Mouse (Mus musculus) CH12.LX (cell line): Measurements from ENCODE around the gene Myl4. TPM values are rescaled to one million over a fixed set of nuclear protein-coding genes. Genes with fewer than 3 reads are reported as not detected.
A peak's percentile ranks its signal among the peaks of the same experiment; 100 is the strongest.

Experiments used
- DNase-seq: peaks from one replicate; pipeline ENCODE4 v3.0.0-alpha.2; 2013; ENCODE audit errors: extremely low read depth
- H3K27ac ChIP-seq: 2 replicates; pipeline ENCODE4 v1.5.1; 2012; ENCODE audit warnings: low read depth, mild to moderate bottlenecking, control low read depth, moderate library complexity; ENCODE audit not compliant: insufficient read depth
- H3K27me3 ChIP-seq: replicated peaks from 2 replicates; pipeline ENCODE3; 2012; ENCODE audit warnings: inconsistent platforms
- H3K36me3 ChIP-seq, 2 experiments: replicated peaks in 1 of 2; 2 replicates each; pipeline versions ENCODE3 to v1.6.1; 2012; ENCODE audit warnings: inconsistent platforms in 1 of 2, low read length in 1 of 2, mild to moderate bottlenecking in 1 of 2, mixed read lengths in 1 of 2, moderate library complexity in 1 of 2; ENCODE audit not compliant: control insufficient read depth in 1 of 2, insufficient read depth in 1 of 2
- H3K4me1 ChIP-seq, 2 experiments: 2 replicates each; pipeline ENCODE4 v1.6.1; 2012; ENCODE audit warnings: inconsistent platforms in 1 of 2, moderate library complexity in 1 of 2; ENCODE audit not compliant: insufficient read depth in 2 of 2, control insufficient read depth in 1 of 2
- H3K4me2 ChIP-seq: 2 replicates; pipeline ENCODE4 v1.6.1; 2012; ENCODE audit warnings: low read depth, mild to moderate bottlenecking, control low read depth; ENCODE audit not compliant: poor library complexity, insufficient read depth, severe bottlenecking
- H3K4me3 ChIP-seq, 3 experiments: fragments of 150-350 bp in 1 of 3; sonication (generic) in 1 of 3; replicated peaks in 1 of 3; 2 replicates each; pipeline versions ENCODE3 to v1.5.1; 2011 to 2012; ENCODE audit warnings: low read depth in 2 of 3, low read length in 2 of 3, mild to moderate bottlenecking in 2 of 3, moderate library complexity in 2 of 3, control low read depth in 1 of 3, improper control_type of control experiment in 1 of 3, inconsistent platforms in 1 of 3, mixed read lengths in 1 of 3; ENCODE audit not compliant: poor library complexity in 1 of 3
- H3K79me2 ChIP-seq: replicated peaks from 2 replicates; pipeline ENCODE4 v1.6.1; 2012; ENCODE audit warnings: mild to moderate bottlenecking, moderate library complexity; ENCODE audit not compliant: control insufficient read depth, poor library complexity, insufficient read depth, severe bottlenecking; ENCODE audit errors: extremely low read depth
- H3K9ac ChIP-seq: 2 replicates; pipeline ENCODE4 v1.6.1; 2012; ENCODE audit warnings: low read depth, mild to moderate bottlenecking, control low read depth, moderate library complexity; ENCODE audit not compliant: insufficient read depth
- H3K9me3 ChIP-seq: replicated peaks from 2 replicates; pipeline ENCODE3; 2012; ENCODE audit warnings: low read length, inconsistent platforms, mixed read lengths
- BHLHE40 ChIP-seq: IDR thresholded peaks from 2 replicates; pipeline ENCODE4 v1.6.1; 2011; ENCODE audit warnings: mild to moderate bottlenecking, low read depth, low read length, improper control_type of control experiment
- CHD1 ChIP-seq: IDR thresholded peaks from 2 replicates; pipeline ENCODE4 v1.6.1; 2012; ENCODE audit warnings: low read depth, low read length, improper control_type of control experiment, inconsistent platforms
- CHD2 ChIP-seq: IDR thresholded peaks from 2 replicates; pipeline ENCODE4 v1.6.1; 2011; ENCODE audit warnings: low read length, improper control_type of control experiment
- E2F4 ChIP-seq: IDR thresholded peaks from 2 replicates; pipeline ENCODE4 v1.6.1; 2011; ENCODE audit warnings: low read depth, low read length, improper control_type of control experiment; ENCODE audit not compliant: insufficient replicate concordance
- ELF1 ChIP-seq: IDR thresholded peaks from 2 replicates; pipeline ENCODE4 v1.6.1; 2014; ENCODE audit warnings: low read depth, mild to moderate bottlenecking, inconsistent platforms, low read length, improper control_type of control experiment
- EP300 ChIP-seq: IDR thresholded peaks from 2 replicates; pipeline ENCODE4 v1.6.1; 2011; ENCODE audit warnings: low read length, improper control_type of control experiment
- ETS1 ChIP-seq: conservative IDR thresholded peaks from 2 replicates; pipeline ENCODE4 v1.6.1; 2012; ENCODE audit warnings: low read depth, mild to moderate bottlenecking, inconsistent platforms, low read length, improper control_type of control experiment, moderate library complexity
- HCFC1 ChIP-seq: IDR thresholded peaks from 2 replicates; pipeline ENCODE4 v1.6.1; 2012; ENCODE audit warnings: low read depth, mild to moderate bottlenecking, inconsistent platforms, low read length, improper control_type of control experiment
- IRF4 ChIP-seq: IDR thresholded peaks from 2 replicates; pipeline ENCODE4 v1.6.1; 2014; ENCODE audit warnings: low read depth, mild to moderate bottlenecking, inconsistent platforms, low read length, improper control_type of control experiment
- JUND ChIP-seq: conservative IDR thresholded peaks from 2 replicates; pipeline ENCODE4 v1.6.1; 2011; ENCODE audit warnings: low read depth, low read length, improper control_type of control experiment
- MAZ ChIP-seq: IDR thresholded peaks from 2 replicates; pipeline ENCODE4 v1.6.1; 2012; ENCODE audit warnings: low read depth, mild to moderate bottlenecking, inconsistent platforms, low read length, improper control_type of control experiment, moderate library complexity
- MXI1 ChIP-seq: IDR thresholded peaks from 2 replicates; pipeline ENCODE4 v1.6.1; 2011; ENCODE audit warnings: mild to moderate bottlenecking, low read depth, low read length, improper control_type of control experiment
- MYC ChIP-seq: IDR thresholded peaks from 2 replicates; pipeline ENCODE4 v1.6.1; 2011; ENCODE audit warnings: low read depth, mild to moderate bottlenecking, improper control_type of control experiment, low read length
- NELFE ChIP-seq: IDR thresholded peaks from 2 replicates; pipeline ENCODE4 v1.6.1; 2011; ENCODE audit warnings: low read depth, low read length, improper control_type of control experiment
- NRF1 ChIP-seq: IDR thresholded peaks from 2 replicates; pipeline ENCODE4 v1.6.1; 2014; ENCODE audit warnings: low read depth, mild to moderate bottlenecking, inconsistent platforms, low read length, improper control_type of control experiment, moderate library complexity
- PAX5 ChIP-seq: IDR thresholded peaks from 2 replicates; pipeline ENCODE4 v1.6.1; 2012; ENCODE audit warnings: low read length, inconsistent platforms, mixed read lengths
- POLR2A ChIP-seq: IDR thresholded peaks from 2 replicates; pipeline ENCODE4 v1.6.1; 2011; ENCODE audit warnings: low read depth, mild to moderate bottlenecking, improper control_type of control experiment, low read length
- POLR2AphosphoS2 ChIP-seq: IDR thresholded peaks from 2 replicates; pipeline ENCODE4 v1.6.1; 2011; ENCODE audit warnings: low read depth, low read length, improper control_type of control experiment
- RAD21 ChIP-seq: IDR thresholded peaks from 2 replicates; pipeline ENCODE4 v1.6.1; 2011; ENCODE audit warnings: low read depth, mild to moderate bottlenecking, low read length, improper control_type of control experiment, moderate library complexity
- RCOR1 ChIP-seq: conservative IDR thresholded peaks from 2 replicates; pipeline ENCODE4 v1.6.1; 2012; ENCODE audit warnings: low read depth, mild to moderate bottlenecking, inconsistent platforms, low read length, improper control_type of control experiment
- SIN3A ChIP-seq: IDR thresholded peaks from 2 replicates; pipeline ENCODE4 v1.6.1; 2012; ENCODE audit warnings: low read length, improper control_type of control experiment, inconsistent platforms
- TBP ChIP-seq: conservative IDR thresholded peaks from 2 replicates; pipeline ENCODE4 v1.6.1; 2011; ENCODE audit warnings: low read depth, low read length, improper control_type of control experiment
- TCF12 ChIP-seq: IDR thresholded peaks from 2 replicates; pipeline ENCODE4 v1.6.1; 2014; ENCODE audit warnings: low read depth, mild to moderate bottlenecking, inconsistent platforms, low read length, improper control_type of control experiment
- USF1 ChIP-seq: IDR thresholded peaks from 2 replicates; pipeline ENCODE4 v1.6.1; 2014; ENCODE audit warnings: low read depth, mild to moderate bottlenecking, inconsistent platforms, low read length, improper control_type of control experiment
- USF2 ChIP-seq: conservative IDR thresholded peaks from 2 replicates; pipeline ENCODE4 v1.6.1; 2011; ENCODE audit warnings: low read depth, low read length, improper control_type of control experiment
- ZC3H11A ChIP-seq: IDR thresholded peaks from 2 replicates; pipeline ENCODE4 v1.6.1; 2012; ENCODE audit warnings: low read depth, mild to moderate bottlenecking, inconsistent platforms, low read length, improper control_type of control experiment
- ZNF384 ChIP-seq: IDR thresholded peaks from 2 replicates; pipeline ENCODE4 v1.6.1; 2012; ENCODE audit warnings: low read depth, low read length, improper control_type of control experiment, inconsistent platforms
- dilution Hi-C: fragments of 300-500 bp; cut with MboI; formaldehyde crosslinking; loops from 2 replicates; pipeline ENCODE4 v1.14.3; 2020; ENCODE audit warnings: low sequenced_read_pairs; ENCODE audit not compliant: extremely low pct_unique_long_range_greater_than_20kb, extremely low pct_ligation_motif_present
- in situ Hi-C: fragments of 300-500 bp; cut with MboI; formaldehyde crosslinking; loops from 3 replicates; pipeline ENCODE4 v1.14.3; 2019; ENCODE audit warnings: low sequenced_read_pairs, low pct_ligation_motif_present, low pct_unique_long_range_greater_than_20kb, mixed read lengths
- polyA plus RNA-seq: library from polyadenylated mRNA; unstranded; fragments of >175 nt; gene quantifications from 2 replicates; pipeline ENCODE4 v1.2.1, GENCODE M21; 2012; ENCODE audit warnings: low read depth; ENCODE audit not compliant: insufficient read length
- total RNA-seq, 2 experiments: library from RNA; depleted of rRNA; stranded (reverse); fragments of 300-350 nt in 1 of 2; fragments of >200 nt in 1 of 2; gene quantifications; 2 replicates each; pipeline ENCODE4 v1.2.3; 2012 to 2014

Gene Myl4
- total and polyA plus RNA-seq, 3 experiments, result 39.4 to 83.0 (median 55.9) TPM

GRCm38 (mm10) chr11:104625453-104626402, 75.3 kb downstream of the Myl4 start:
- Histone ChIP-seq H3K79me2 (no peaks in the 10 kb centered on the region), H3K36me3 (peaks cover 0 to 4% of the 10 kb centered on the region in 2 experiments), H3K9me3 (no peaks in the 10 kb centered on the region), H3K4me2 (no peak overlapping the region), H3K27ac (no peak overlapping the region), H3K4me1 (peaks cover 43 to 98% of the 10 kb centered on the region in 2 experiments), H3K27me3 (no peaks in the 10 kb centered on the region), H3K9ac (no peak overlapping the region), H3K4me3 (no peak overlapping the region)
- dilution Hi-C loops (no loop called here), in situ Hi-C loops (no loop called here)
- TF ChIP-seq PAX5, result no peak
- TF ChIP-seq SIN3A, result no peak
- no peak for TF ChIP-seq BHLHE40
- TF ChIP-seq CHD1, result no peak
- TF ChIP-seq POLR2AphosphoS2, result no peak
- TF ChIP-seq MAZ, result no peak
- TF ChIP-seq TBP, result no peak
- TF ChIP-seq ZNF384, result no peak
- no peak for TF ChIP-seq ELF1
- TF ChIP-seq CHD2, result no peak
- TF ChIP-seq USF1, result no peak
- no peak for TF ChIP-seq USF2
- DNase-seq, result no peak

GRCm38 (mm10) chr11:104626635-104627034, 76.2 kb downstream of the Myl4 start:
- DNase-seq, result peak; percentile 55
- Histone ChIP-seq H3K9me3 (no peaks in the 10 kb centered on the region), H3K27me3 (no peaks in the 10 kb centered on the region), H3K27ac (no peak overlapping the region), H3K79me2 (no peaks in the 10 kb centered on the region), H3K36me3 (peaks cover 0 to 4% of the 10 kb centered on the region in 2 experiments), H3K4me3 (no peak overlapping the region), H3K9ac (no peak overlapping the region), H3K4me2 (no peak overlapping the region), H3K4me1 (peaks cover 49 to 99% of the 10 kb centered on the region in 2 experiments)
- no peak for TF ChIP-seq E2F4
- peak; percentile 77 for TF ChIP-seq EP300
- no peak for TF ChIP-seq RAD21
- TF ChIP-seq MYC, result no peak
- TF ChIP-seq NELFE, result no peak
- no peak for TF ChIP-seq MXI1
- no peak for TF ChIP-seq BHLHE40
- no peak for TF ChIP-seq NRF1
- no peak for TF ChIP-seq RCOR1
- TF ChIP-seq ZC3H11A, result no peak
- no peak for TF ChIP-seq SIN3A
- TF ChIP-seq CHD1, result no peak
- no peak for TF ChIP-seq USF2
- 0 out of 2 replicates have a peak, but pooled peaks have one; percentile 9 for TF ChIP-seq JUND
- no peak for TF ChIP-seq ZNF384
- TF ChIP-seq HCFC1, result no peak
- no peak for TF ChIP-seq TCF12
- TF ChIP-seq ETS1, result no peak
- TF ChIP-seq IRF4, result peak; percentile 77
- no peak for TF ChIP-seq PAX5
- TF ChIP-seq POLR2A, result no peak
- dilution Hi-C loops (no loop called here), in situ Hi-C loops (no loop called here)
